Mouse (Mus musculus): ENCODE data around the gene Rph3a. TPM values are rescaled to one million over a fixed set of nuclear protein-coding genes. Genes with fewer than 3 reads are reported as not detected.
"Not testable (repeated sequence)": the region's sequence is repeated elsewhere in the genome, so short reads cannot be mapped to it uniquely, and the experiment has no call there.

Gene Rph3a
- polyA plus RNA-seq, 1 experiment = not detected

DNA sequence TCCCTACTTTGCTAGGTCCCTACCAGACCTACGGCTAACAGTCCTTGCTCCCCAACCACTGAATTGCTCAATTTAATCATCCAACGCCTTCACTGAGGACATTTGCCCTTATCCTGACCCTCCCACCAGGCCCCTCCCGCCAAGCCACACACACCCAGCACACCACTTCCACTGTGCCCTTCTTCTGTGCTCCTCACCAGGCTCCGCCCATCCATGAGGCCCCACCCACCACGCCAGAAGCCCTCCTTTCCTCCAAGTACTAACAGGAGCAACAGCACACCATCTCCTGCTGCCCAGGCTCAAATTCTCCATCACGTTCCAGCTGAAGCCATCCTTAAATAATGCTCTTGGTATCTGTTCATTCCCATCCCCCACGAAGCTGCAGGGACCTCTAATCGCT, 35.4 kb downstream of the Rph3a start:
- DNase-seq (ENCODE audit: low read depth) = no peak

DNA sequence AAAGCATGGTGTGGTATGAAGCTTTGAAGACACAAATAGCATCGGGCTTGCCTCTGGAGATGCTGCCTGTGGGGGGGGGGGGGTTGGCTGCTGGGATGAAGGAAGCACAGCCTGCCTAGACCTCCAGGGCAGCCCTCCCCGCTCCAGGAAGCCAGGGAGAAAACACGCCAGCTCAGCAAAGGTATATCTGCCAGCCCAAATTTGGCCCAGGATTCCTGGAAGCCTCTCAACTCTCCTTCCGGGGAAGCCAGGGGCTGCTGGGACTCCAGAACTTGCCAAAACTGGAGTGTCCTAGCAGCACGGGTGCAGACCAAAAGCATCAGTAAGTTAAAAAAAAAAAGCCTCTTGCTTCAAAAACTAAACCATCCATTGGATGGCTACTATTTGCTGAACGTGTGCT, 37.6 kb downstream of the Rph3a start:
- no peak for DNase-seq (ENCODE audit: low read depth)

DNA sequence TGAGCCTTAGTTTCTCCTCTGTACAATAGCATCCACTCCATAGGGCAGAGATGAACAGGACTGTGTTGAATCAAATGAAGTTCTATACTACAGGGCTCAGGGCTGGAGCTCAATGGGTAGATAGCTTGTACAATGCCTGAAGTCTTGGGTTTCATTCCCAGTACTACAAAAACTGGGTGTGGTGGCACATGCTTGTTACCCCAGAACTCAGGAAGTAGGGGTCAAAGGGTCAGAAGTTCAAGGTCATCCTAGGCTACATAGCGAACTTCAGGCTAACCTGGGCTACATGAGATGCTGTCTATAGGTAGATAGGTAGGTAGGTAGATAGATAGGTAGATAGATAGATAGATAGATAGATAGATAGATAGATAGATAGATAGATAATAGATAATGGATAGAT, 38.6 kb downstream of the Rph3a start:
- no peak for DNase-seq (ENCODE audit: low read depth)

DNA sequence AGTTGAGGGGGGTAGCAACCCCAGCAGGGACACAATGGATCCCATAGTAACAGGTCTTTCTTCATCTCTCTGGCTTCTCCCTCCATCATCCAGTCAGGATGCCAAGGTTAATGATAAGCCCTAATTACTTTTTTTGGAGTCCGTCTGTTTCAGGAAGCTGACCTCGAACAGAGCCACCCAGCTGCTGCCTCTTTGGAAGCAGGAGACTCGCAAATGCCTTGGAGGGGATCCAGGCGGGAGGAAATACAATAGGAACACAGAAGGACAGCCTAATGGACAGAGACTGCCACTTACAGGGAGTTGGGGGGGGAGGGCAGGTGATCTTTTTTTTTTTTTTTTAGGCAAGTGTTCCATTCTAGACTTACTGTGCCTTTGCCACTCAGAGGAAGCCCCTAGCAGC, 40.2 kb downstream of the Rph3a start:
- DNase-seq (ENCODE audit: low read depth) = no peak

DNA sequence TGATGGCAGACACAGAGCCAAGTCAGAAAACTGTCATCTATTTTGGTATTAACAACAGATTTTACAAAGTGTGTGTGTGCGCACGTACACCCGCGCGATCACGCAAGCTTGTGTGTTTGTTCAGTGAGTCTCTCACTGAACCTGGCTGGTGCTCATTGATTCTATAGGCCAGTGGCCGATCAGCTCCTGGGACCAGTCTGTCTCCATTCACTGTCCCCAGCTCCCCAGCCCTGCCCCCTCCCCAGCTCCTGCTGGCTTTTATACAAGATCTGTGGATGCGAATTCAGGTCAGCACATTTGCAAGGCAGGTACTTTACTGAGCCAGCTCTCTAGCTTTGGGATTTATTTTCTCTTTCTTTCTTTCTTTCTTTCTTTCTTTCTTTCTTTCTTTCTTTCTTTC, 41.1 kb downstream of the Rph3a start:
- DNase-seq (ENCODE audit: low read depth) = no peak

DNA sequence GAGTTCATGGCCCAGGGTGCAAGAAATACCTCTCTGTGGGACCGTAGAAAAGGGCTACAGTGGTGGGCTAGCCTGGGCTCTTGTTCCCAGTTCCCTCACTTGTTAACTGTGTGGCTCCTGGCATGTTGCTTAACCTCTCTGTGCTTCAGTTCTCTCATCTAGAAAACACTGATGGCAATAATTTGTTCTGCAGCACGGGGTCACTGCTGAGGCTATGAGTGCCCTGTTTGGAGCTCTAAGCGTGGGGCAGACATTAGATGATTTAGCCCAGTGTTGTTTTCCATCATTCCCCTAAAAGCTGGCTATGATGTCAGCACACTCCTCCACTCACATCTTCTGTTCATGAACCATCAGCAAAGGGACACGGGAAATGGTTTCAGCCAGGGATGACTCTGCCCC, 41.8 kb downstream of the Rph3a start:
- no peak for DNase-seq (ENCODE audit: low read depth)

DNA sequence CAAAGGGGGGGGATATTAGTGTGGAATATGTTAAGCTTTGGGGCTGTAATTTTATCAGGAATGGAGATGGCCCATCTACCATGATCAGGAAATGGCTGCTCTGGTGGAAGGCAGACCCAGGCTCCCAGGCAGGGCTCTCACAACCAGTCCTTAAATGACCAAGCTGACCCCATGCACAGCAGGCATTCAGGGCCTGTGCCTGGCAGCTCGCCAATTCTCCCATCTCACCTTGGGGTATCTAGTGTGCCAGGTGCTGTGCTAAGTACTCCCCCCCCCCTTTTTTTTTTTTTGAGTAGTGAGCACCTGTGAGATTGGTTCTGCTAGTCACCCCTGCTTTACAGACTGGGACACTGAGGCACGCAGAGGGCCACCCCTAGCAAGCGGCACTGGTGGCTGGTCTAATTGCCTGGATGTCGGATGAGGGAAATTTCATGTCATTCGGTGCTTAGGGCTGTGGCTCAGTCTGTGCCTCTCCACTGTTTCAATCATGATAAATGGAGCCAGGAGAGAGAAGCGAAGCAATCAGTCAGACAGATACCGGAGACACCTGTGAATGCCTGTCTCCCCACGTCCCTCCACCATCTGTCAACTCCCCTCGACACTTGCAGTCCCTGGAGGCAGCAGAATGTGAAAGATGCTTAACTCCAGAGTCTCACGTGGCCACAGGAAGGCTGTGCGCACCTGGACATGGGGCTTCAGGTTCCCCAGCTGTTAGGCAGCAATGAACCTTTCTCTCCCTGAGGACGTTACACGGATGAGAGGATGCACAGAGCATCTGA, 42.3 kb downstream of the Rph3a start:
- DNase-seq (ENCODE audit: low read depth) = no peak

DNA sequence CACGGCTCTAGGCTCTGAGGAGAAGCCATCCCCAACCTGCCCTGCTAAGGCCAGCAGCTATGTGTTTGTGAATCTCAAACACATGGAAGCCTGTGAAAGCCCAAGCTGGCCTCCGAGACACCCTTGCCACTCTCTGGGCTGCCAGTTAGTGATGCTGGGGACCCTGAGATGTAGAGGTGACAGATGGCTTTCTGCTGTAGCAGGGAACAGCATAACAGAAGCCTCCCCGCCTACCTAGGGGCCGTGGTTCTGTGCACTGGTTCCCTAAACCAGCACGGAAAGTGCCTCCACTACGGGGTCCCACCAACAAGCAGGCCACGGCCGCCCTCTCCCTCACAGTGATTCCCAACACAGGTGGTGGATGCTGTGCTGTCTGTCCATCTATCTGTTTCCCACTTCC, 43.0 kb downstream of the Rph3a start:
- no peak for DNase-seq (ENCODE audit: low read depth)

DNA sequence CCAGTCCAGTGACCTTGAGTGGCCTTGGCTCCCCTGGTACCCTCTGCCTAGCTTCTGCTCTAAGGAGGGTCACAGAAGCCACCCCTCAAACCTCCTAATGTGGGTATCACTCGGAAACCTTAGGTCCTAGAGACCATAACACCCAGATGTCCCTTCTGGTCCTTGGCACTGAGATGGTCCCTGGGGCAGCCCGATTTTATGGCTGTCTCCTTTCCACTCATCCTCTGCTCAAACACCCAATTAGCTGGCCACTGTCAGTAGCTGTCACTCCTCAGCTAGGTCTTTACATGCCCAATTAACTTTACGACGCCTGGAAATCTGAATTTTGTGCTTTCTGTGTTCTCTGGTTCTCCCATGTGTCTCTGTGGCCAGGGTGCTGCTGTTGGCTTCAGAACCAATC, 43.7 kb downstream of the Rph3a start:
- no peak for DNase-seq (ENCODE audit: low read depth)

DNA sequence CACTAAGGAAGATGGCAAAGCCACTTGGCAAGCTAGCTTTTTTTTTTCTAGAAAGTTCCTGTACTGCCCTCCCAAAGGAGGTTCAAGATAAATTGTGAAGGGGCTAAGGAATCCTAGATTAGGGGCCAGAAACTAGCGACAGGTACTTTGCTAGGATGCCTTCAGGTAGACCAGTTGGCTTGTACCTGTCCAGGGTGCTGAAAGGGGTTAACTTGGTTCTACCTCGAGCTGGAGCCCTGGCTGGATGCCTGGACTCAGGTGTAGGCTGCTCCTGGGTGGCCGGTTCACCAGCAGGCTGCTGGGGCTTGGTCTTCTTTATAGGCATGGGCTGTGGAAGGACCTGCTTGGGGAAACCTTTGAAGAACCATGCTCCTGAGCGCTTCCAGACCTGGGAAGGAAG, 48.9 kb downstream of the Rph3a start:
- no peak for DNase-seq (ENCODE audit: low read depth)

DNA sequence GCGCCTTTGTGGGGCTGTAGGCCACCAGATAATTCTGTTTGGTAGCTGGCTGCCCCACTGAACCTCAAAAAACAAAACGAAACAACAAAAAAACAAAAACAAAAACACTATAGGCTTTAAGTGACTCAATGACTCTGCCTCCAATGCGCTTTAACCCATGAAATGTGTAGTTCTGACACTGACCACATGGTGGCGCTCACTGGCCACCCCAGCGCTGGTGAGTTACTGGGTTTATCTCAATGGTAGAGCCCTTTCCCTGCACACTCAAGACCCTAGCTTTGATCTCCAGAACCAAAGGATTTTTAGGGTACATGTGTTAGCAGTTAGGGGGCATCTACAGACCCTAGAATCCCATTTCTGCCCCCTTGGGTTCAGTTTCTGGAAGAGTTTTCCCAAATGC, 55.9 kb downstream of the Rph3a start:
- DNase-seq (ENCODE audit: low read depth) = no peak

DNA sequence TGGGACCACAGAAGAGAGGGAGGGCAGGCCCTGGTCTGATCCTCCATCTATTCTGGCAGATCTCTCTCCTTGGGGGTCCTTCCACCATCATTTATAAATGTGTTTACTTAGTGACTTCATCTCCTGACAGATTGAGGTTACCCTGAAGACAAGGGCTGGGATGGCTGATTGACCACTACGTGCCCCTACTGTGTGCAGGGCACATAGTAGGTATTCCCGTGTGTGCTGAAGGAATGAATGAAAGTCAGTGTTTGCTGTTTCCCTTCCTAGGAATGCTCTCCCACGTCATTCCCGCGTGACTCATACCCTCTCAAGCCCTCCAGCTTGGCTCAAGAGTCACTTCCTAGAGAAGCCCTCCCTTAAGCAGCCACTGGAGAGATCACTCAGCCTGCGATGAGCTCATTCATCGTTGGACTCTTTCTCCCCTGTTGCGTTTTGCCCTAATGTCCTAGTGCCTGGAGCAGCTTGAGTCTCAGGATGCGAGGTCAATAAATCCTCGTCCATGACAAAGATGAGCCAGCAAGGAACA, 57.6 kb downstream of the Rph3a start:
- no peak for DNase-seq (ENCODE audit: low read depth)

DNA sequence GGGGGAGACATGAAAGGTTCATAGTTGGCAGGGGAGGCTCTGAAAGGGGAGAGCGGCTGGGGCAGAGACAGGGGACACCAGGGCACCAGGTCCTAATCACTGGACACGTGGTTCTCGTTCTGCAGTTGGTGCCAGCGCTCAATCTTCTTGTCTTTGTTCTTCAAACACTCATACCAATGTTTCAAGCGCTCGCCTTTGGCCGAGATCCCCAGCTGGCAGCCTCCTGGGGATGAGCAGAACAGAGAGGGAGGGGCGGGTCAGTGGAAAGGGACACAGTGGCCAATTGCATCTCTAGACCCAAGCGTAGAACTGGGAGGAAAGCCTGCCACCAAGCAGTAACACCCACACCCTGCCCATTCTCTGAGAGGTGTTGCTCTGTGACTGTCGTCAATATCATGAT, 67.8 kb downstream of the Rph3a start:
- DNase-seq (ENCODE audit: low read depth) = no peak

DNA sequence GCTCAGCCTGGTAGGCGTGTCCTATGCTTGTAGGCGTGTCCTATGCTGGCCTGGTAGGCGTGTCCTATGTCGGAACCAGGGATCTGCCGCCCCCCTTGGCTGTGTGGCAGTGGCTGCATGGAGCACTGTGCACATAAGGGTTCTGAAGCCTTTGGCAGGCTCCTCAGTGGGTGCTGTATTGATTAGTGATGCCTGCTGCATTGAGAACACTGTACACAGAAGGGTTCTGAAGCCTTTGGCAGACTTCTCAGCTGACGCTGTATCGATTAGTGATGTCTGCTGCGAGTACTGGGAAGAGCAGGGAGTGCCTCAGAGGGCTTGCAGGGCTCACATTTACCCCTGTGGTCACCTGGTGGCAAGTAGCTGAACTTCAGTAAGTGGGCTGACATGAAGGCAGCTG, 71.3 kb downstream of the Rph3a start:
- no peak for DNase-seq (ENCODE audit: low read depth)

DNA sequence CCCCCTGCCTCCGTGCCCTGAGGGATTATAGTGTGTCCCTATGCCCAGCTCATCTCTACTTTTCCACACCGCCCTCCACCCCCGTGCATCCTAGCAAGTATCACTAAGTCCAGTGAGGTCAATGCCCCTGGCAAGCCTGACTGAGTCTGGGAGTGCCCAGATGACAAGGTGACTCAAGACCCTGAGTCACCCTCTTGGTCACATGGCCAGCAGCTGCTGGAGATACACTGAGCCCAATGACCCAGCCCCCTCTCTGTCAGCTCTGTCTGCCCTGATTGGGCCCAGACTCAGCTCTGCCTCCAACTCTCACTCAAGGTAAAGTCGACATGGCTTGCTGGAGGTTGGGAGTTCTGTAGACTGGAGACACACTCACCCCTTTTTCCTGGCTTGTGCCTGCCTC, 72.1 kb downstream of the Rph3a start:
- no peak for DNase-seq (ENCODE audit: low read depth)

DNA sequence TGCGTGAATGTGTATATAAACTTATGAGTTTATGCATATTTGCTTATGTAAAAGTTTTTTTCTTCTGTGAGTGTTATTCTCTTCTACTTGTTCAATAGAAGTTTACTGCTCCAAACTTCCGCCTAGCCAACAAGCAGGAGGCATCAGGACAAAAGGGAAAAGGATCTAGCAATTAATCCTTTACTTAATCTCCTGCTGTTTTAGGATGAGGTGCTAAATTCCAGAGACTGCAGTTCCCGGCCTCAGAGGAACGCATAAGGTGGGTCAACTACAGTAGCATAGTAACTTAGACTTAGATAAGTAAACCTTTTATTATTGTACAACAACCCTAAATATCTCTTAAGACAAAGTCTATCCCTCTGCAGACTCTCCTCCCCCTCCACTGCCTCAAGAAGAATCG, 75.9 kb downstream of the Rph3a start:
- no peak for DNase-seq (ENCODE audit: low read depth)

DNA sequence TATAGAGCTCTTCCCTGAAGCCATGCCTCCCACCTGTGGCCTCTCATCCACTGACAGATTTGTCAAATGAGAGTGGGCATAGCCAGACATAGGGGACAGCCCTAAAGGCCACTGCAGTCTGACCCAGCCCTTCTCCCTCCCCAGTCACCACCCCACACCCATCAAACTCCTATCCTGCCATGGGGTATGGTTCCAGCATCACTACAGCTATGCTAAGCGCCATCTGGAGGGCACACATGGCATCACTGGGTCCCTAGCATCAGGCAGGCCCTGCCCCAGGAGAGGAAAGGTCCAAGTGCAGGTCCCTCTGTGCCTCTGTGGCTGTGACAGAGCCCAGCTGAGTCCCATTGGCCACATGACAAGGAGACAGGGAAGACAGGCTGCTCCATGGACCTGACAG, 82.9 kb downstream of the Rph3a start:
- no peak for DNase-seq (ENCODE audit: low read depth)

DNA sequence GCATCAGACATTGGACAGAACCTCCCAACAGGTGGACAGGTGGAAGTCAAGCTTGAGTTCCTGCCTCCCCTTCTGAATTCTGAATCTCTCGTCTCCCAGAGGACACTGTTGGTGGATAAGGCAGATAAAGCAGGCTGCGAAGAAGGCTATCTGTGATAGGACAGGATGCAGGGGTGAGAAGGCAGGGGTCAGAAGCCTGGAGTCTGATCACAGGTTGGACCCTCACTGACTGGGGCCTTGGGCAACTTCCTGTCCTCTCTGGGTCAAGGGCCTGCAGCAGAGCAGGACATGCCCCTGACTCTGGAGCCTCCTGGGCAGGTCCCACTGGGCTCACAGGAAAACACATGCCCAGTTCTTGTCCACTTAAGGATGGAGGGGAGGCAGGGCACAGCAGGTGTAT, 83.6 kb downstream of the Rph3a start:
- DNase-seq (ENCODE audit: low read depth) = not testable (repeated sequence)

DNA sequence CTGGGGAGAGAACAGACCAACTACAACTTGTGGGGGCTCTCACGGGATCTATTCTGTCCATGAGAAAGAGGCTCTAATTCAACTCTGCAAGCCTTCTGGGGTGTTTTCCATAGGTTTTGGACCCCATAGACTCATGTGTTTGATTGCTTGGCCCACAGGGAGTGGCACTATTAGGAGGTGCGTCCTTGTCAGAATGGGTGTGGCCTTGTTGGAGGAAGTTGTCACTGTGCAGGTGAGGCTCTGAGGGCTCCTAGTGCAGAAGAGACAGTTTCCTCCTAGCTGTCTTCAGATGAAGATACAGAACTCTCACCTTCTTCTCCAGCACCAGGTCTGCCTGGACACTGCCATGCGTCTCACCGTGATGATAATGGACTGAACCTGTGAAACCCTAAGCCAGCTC, 85.4 kb downstream of the Rph3a start:
- DNase-seq (ENCODE audit: low read depth) = not testable (repeated sequence)

DNA sequence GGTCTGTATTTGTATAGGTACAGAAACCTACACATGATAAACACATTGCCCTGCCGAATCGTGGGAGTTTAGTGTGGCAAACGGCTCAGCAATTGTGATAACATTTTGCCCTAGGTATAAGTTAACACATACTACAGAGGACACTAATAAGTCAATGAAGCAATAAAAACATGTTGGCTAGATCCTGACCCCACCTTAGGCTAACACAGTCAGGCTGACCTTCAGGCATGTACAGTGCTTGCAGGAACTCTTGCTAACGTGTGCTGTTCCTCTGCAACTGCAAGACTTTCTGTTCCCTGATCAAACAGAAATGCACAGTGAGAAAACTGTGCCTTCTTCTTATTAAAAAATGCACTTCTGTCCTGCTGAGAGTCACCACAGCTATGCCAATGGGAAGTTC, 85.9 kb downstream of the Rph3a start:
- DNase-seq (ENCODE audit: low read depth) = no peak

DNA sequence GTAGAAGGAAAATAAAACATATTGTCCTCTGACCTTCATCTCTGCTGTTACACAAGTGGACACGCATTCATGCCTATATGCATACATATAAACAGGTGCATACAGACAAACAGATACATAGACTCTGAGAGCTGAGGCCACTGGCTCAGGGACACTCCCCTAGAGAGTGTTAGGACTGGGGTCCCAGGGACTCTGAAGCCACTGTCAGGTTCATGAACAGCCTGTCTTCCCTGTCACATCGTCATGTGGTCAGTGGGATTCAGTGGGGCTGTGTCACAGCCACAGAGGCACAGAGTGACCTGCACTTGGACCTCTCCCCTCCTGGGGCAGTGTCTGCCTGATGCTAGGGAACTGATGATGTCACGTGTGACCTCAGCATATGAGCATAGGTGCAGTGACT, 89.6 kb downstream of the Rph3a start:
- no peak for DNase-seq (ENCODE audit: low read depth)

DNA sequence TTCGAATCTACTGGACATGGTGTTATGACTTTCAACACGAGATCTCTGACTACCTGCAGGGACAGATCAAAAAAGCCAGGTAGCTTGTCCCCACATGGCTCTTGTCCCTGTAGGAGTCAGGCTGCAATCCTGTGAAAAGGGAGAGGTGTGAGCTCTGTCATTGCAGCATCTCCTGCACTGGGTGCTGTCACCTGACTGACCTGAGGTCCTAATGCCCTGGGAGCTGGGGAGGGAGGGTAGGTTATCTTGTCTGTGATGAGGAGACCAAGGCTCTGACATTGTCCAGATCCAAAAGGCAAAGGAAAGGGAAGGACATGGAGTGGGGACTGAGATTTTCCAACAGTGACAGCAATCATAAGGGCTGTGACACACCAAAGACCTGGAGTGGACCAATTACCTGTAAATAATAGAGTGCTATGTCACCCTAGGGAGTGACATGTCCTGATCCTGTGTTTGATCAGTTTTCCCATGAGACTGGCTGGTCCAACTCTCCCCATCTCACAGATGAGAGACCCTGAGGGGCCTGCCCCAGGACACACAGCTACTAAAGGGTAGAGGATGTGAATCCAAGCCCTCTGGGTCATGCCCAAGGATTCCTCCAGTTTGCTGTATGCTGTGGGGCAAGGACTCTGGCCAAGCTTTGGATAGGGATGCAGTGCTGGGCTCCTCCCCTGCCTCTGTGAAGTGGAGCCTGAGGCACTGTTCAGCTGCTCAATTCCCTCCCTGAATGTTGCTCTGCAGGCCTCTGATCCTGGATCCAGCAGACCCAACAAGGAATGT, 90.5 kb downstream of the Rph3a start:
- not testable (repeated sequence) for DNase-seq (ENCODE audit: low read depth)

DNA sequence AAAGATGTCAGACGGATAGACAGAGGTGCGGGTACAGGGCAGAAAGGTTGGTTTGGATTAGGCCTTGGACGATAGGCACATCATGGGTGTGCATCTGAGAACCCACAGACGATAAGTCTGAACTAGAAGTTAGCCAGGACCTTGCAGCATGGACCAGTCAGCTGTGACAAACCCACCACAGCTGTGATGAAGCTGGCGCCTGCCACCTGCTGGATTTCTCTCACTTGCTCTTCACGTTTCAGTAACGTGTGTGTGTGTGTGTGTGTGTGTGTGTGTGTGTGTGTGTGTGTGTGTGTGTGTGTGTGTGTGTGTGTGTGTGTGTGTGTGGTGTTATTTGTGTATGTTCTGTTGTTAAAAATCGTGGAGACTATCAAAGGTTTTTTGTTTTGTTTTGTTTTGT, 95.7 kb downstream of the Rph3a start, which contains the start of gene Oas1d:
Gene Oas1d, plus strand, starts transcription at position 333 of the 400 bp plus-strand sequence.
- DNase-seq (ENCODE audit: low read depth) = not testable (repeated sequence)

All from gonadal fat pad, adult 2 months (tissue).